Mouse (Mus musculus) cortical plate, adult 2 months (tissue): ENCODE measurements around the gene Tnnt1. TPM values are rescaled to one million over a fixed set of nuclear protein-coding genes. Genes with fewer than 3 reads are reported as not detected.

Experiments
- H3K27ac ChIP-seq: fragments of 200-500 bp; 2 replicates; pipeline ENCODE4 v1.5.1; 2012; ENCODE audit warnings: low read length, control low read depth, inconsistent platforms; ENCODE audit not compliant: insufficient read depth
- H3K4me1 ChIP-seq: fragments of 200-500 bp; 2 replicates; pipeline ENCODE4 v1.6.1; 2011; ENCODE audit warnings: low read length; ENCODE audit not compliant: control insufficient read depth, insufficient read depth
- H3K4me3 ChIP-seq: fragments of 200-500 bp; 2 replicates; pipeline ENCODE4 v1.5.1; 2011; ENCODE audit warnings: mild to moderate bottlenecking, low read length, control low read depth; ENCODE audit not compliant: insufficient read depth
- CTCF ChIP-seq: fragments of 200-500 bp; IDR thresholded peaks from 2 replicates; pipeline ENCODE4 v1.5.1; 2011; ENCODE audit warnings: mild to moderate bottlenecking, control low read depth, low read length; ENCODE audit not compliant: insufficient read depth; ENCODE audit errors: extremely low read depth
- POLR2A ChIP-seq: fragments of 200-500 bp; IDR thresholded peaks from 2 replicates; pipeline ENCODE4 v1.6.1; 2011; ENCODE audit warnings: mild to moderate bottlenecking, low read length, control low read depth; ENCODE audit not compliant: insufficient read depth; ENCODE audit errors: extremely low read depth
- polyA plus RNA-seq: library from polyadenylated mRNA; depleted of rRNA; stranded (reverse); fragments of >200 nt; gene quantifications from 2 replicates; pipeline ENCODE4 v1.2.3, GENCODE M21; 2012

The Tnnt1 gene
- polyA plus RNA-seq, 1 experiment, result 9.6 TPM

- no peak overlapping the region for H3K27ac ChIP-seq
- TF ChIP-seq POLR2A (no peak), CTCF (no peak)
Observed at GRCm38 (mm10) chr7:4504646-4505435, 11.3 kb downstream of the Tnnt1 start.

GRCm38 (mm10) chr7:4503858-4504257 lies 12.3 kb downstream of the Tnnt1 start:
- Histone ChIP-seq H3K4me1 (peaks cover 8% of the 10 kb centered on the region), H3K4me3 (no peak overlapping the region), H3K27ac (no peak overlapping the region)
- TF ChIP-seq POLR2A (no peak), CTCF (no peak)

More at GRCm38 (mm10) chr7:4504646-4505435, 11.3 kb downstream of the Tnnt1 start:
- Histone ChIP-seq H3K4me3 (no peak overlapping the region), H3K4me1 (peaks cover 4% of the 10 kb centered on the region)

GRCm38 (mm10) chr7:4503100-4503499 lies 13.1 kb downstream of the Tnnt1 start:
- Histone ChIP-seq H3K4me3 (no peak overlapping the region), H3K27ac (no peak overlapping the region), H3K4me1 (peaks cover 9% of the 10 kb centered on the region)
- TF ChIP-seq POLR2A (no peak), CTCF (no peak)

- H3K4me3 ChIP-seq, result peak overlapping the region; percentile 59
- H3K27ac ChIP-seq, result peak overlapping the region; percentile 95; the same call in 1 of the 2 replicates
- TF ChIP-seq CTCF, result no peak
- TF ChIP-seq POLR2A, result no peak
- H3K4me1 ChIP-seq, result peaks cover 12% of the 10 kb centered on the region
Observed at GRCm38 (mm10) chr7:4502421-4503090, 13.6 kb downstream of the Tnnt1 start.

- TF ChIP-seq CTCF (no peak), POLR2A (peak; percentile 52; the same call in 1 of the 2 replicates)
- H3K4me3 ChIP-seq, result peak within 1 kb of the TSS; percentile 59
- H3K4me1 ChIP-seq, result peaks cover 12% of the 10 kb centered on the region
- H3K27ac ChIP-seq, result peak within 1 kb of the TSS; percentile 95
Observed at GRCm38 (mm10) chr7:4501558-4502397, 14.4 kb downstream of the Tnnt1 start, which contains the start of gene Ppp1r12c. Gene Ppp1r12c (minus strand): TSS chr7:4501680.

- TF ChIP-seq CTCF (no peak), POLR2A (no peak)
- peak overlapping the region; percentile 4 for H3K27ac ChIP-seq
- H3K4me1 ChIP-seq, result peaks cover 12% of the 10 kb centered on the region
- peak overlapping the region; percentile 59 for H3K4me3 ChIP-seq
Observed at GRCm38 (mm10) chr7:4500892-4501471, 15.2 kb downstream of the Tnnt1 start.

GRCm38 (mm10) chr7:4499034-4499433 lies 17.1 kb downstream of the Tnnt1 start:
- no peak overlapping the region for H3K4me3 ChIP-seq
- peaks cover 12% of the 10 kb centered on the region for H3K4me1 ChIP-seq
- TF ChIP-seq CTCF (no peak), POLR2A (no peak)
- H3K27ac ChIP-seq, result no peak overlapping the region

GRCm38 (mm10) chr7:4498251-4498650 lies 17.9 kb downstream of the Tnnt1 start:
- Histone ChIP-seq H3K4me1 (peaks cover 12% of the 10 kb centered on the region), H3K4me3 (no peak overlapping the region), H3K27ac (no peak overlapping the region)
- no peak for TF ChIP-seq CTCF
- TF ChIP-seq POLR2A, result no peak
